Mouse (Mus musculus) G1E (cell line): ENCODE results near the gene Flt1.

Source experiments
- CTCF ChIP-seq: IDR thresholded peaks from 2 replicates; pipeline ENCODE4 v1.5.1; 2012; ENCODE audit warnings: low read depth, low read length, inconsistent platforms, mixed read lengths
- GATA1 ChIP-seq: IDR thresholded peaks from 2 replicates; pipeline ENCODE4 v1.6.1; 2012; ENCODE audit warnings: borderline replicate concordance, low read length, inconsistent platforms, mixed read lengths

GRCm38 (mm10) chr5:147579148-147579547 lies 146.7 kb downstream of the Flt1 start:
- TF ChIP-seq CTCF = no peak; the same call in 1 of the 2 replicates
- TF ChIP-seq GATA1 = no peak
